Mouse (Mus musculus): ENCODE measurements at regions not wholly inside any gene's neighbourhood (a gene's known extent, or its start where the extent isn't known, plus 50 kb on each side); places are given as distances from the start of the nearest gene placed in this dataset.
"Not testable (repeated sequence)": the region's sequence is repeated elsewhere in the genome, so short reads cannot be mapped to it uniquely, and the experiment has no call there.

GRCm38 (mm10) chr10:16171251-16171650, 1453.2 kb upstream of the Gje1 start:
- WGBS = 89% methylated on average over 4 of the region's 4 CpGs

GRCm38 (mm10) chr10:16159542-16159941, 1441.5 kb upstream of the Gje1 start:
- H3K9me3 ChIP-seq; H3K27me3 ChIP-seq; H3K9ac ChIP-seq (replicated peaks); H3K27ac ChIP-seq (replicated peaks); H3K4me2 ChIP-seq (replicated peaks); H3K4me1 ChIP-seq; H3K4me3 ChIP-seq; H3K36me3 ChIP-seq; ATAC-seq (ENCODE audit: low FRiP score, low read depth): not testable (repeated sequence)
- WGBS = 97% methylated on average over 6 of the region's 6 CpGs

More at GRCm38 (mm10) chr10:16171251-16171650, 1453.2 kb upstream of the Gje1 start:
- Histone ChIP-seq H3K9me3 (no peaks in the 10 kb centered on the region), H3K36me3 (no peaks in the 10 kb centered on the region), H3K27ac (replicated peaks) (no peak overlapping the region), H3K27me3 (no peaks in the 10 kb centered on the region), H3K4me2 (replicated peaks) (no peak overlapping the region), H3K4me3 (no peak overlapping the region), H3K4me1 (no peaks in the 10 kb centered on the region), H3K9ac (replicated peaks) (no peak overlapping the region)
- no peak for ATAC-seq (ENCODE audit: low FRiP score, low read depth)

GRCm38 (mm10) chr10:16158445-16158844, 1440.4 kb upstream of the Gje1 start:
- H3K4me2 ChIP-seq (replicated peaks) = no peak overlapping the region
- ATAC-seq (ENCODE audit: low FRiP score, low read depth) = no peak
- H3K27me3 ChIP-seq = no peaks in the 10 kb centered on the region
- no peaks in the 10 kb centered on the region for H3K4me1 ChIP-seq
- WGBS = 92% methylated on average over 3 of the region's 3 CpGs
- H3K36me3 ChIP-seq = no peaks in the 10 kb centered on the region
- H3K9me3 ChIP-seq = no peaks in the 10 kb centered on the region
- no peak overlapping the region for H3K4me3 ChIP-seq
- H3K9ac ChIP-seq (replicated peaks) = no peak overlapping the region
- no peak overlapping the region for H3K27ac ChIP-seq (replicated peaks)

GRCm38 (mm10) chr10:16156954-16157353, 1438.9 kb upstream of the Gje1 start:
- H3K4me2 ChIP-seq (replicated peaks) = no peak overlapping the region
- no peaks in the 10 kb centered on the region for H3K36me3 ChIP-seq
- H3K27me3 ChIP-seq = no peaks in the 10 kb centered on the region
- 76% methylated on average over 5 of the region's 5 CpGs for WGBS
- H3K9ac ChIP-seq (replicated peaks) = no peak overlapping the region
- H3K4me3 ChIP-seq = no peak overlapping the region
- H3K27ac ChIP-seq (replicated peaks) = no peak overlapping the region
- ATAC-seq (ENCODE audit: low FRiP score, low read depth) = peak; percentile 56; the same call in 1 of the 2 replicates
- H3K9me3 ChIP-seq = no peaks in the 10 kb centered on the region
- H3K4me1 ChIP-seq = no peaks in the 10 kb centered on the region

- H3K27ac ChIP-seq (replicated peaks) = no peak overlapping the region
- WGBS = 94% methylated on average over 3 of the region's 3 CpGs
- H3K4me2 ChIP-seq (replicated peaks) = no peak overlapping the region
- no peaks in the 10 kb centered on the region for H3K36me3 ChIP-seq
- no peak overlapping the region for H3K4me3 ChIP-seq
- H3K4me1 ChIP-seq = no peaks in the 10 kb centered on the region
- H3K9me3 ChIP-seq = no peaks in the 10 kb centered on the region
- no peak for ATAC-seq (ENCODE audit: low FRiP score, low read depth)
- no peaks in the 10 kb centered on the region for H3K27me3 ChIP-seq
- H3K9ac ChIP-seq (replicated peaks) = no peak overlapping the region
Measured at GRCm38 (mm10) chr10:16148991-16149390, 1431.0 kb upstream of the Gje1 start.

- no peaks in the 10 kb centered on the region for H3K4me1 ChIP-seq
- no peak overlapping the region for H3K9ac ChIP-seq (replicated peaks)
- H3K27ac ChIP-seq (replicated peaks) = no peak overlapping the region
- no peaks in the 10 kb centered on the region for H3K9me3 ChIP-seq
- H3K4me3 ChIP-seq = no peak overlapping the region
- no peak overlapping the region for H3K4me2 ChIP-seq (replicated peaks)
- no peaks in the 10 kb centered on the region for H3K27me3 ChIP-seq
- no peak for ATAC-seq (ENCODE audit: low FRiP score, low read depth)
- H3K36me3 ChIP-seq = no peaks in the 10 kb centered on the region
- 85% methylated on average over 1 of the region's 1 CpGs for WGBS
Measured at GRCm38 (mm10) chr10:16145397-16145796, 1427.4 kb upstream of the Gje1 start.

- H3K36me3 ChIP-seq = no peaks in the 10 kb centered on the region
- H3K4me3 ChIP-seq = no peak overlapping the region
- no peaks in the 10 kb centered on the region for H3K27me3 ChIP-seq
- ATAC-seq (ENCODE audit: low FRiP score, low read depth) = no peak
- H3K9me3 ChIP-seq = no peaks in the 10 kb centered on the region
- H3K4me2 ChIP-seq (replicated peaks) = no peak overlapping the region
- H3K27ac ChIP-seq (replicated peaks) = no peak overlapping the region
- no peak overlapping the region for H3K9ac ChIP-seq (replicated peaks)
- WGBS = 90% methylated on average over 2 of the region's 2 CpGs
- H3K4me1 ChIP-seq = no peaks in the 10 kb centered on the region
Measured at GRCm38 (mm10) chr10:16123902-16124301, 1405.9 kb upstream of the Gje1 start.

GRCm38 (mm10) chr10:16088210-16088609, 1370.2 kb upstream of the Gje1 start:
- H3K36me3 ChIP-seq = no peaks in the 10 kb centered on the region
- H3K4me1 ChIP-seq = no peaks in the 10 kb centered on the region
- H3K4me2 ChIP-seq (replicated peaks) = no peak overlapping the region
- H3K9ac ChIP-seq (replicated peaks) = no peak overlapping the region
- no peaks in the 10 kb centered on the region for H3K9me3 ChIP-seq
- H3K27ac ChIP-seq (replicated peaks) = no peak overlapping the region
- H3K4me3 ChIP-seq = no peak overlapping the region
- ATAC-seq (ENCODE audit: low FRiP score, low read depth) = no peak
- 84% methylated on average over 3 of the region's 3 CpGs for WGBS
- H3K27me3 ChIP-seq = no peaks in the 10 kb centered on the region

- Histone ChIP-seq H3K36me3 (no peaks in the 10 kb centered on the region), H3K27ac (replicated peaks) (no peak overlapping the region), H3K4me1 (no peaks in the 10 kb centered on the region), H3K4me2 (replicated peaks) (no peak overlapping the region; the same call in 1 of the 2 replicates), H3K27me3 (no peaks in the 10 kb centered on the region), H3K4me3 (no peak overlapping the region), H3K9me3 (no peaks in the 10 kb centered on the region), H3K9ac (replicated peaks) (no peak overlapping the region)
- 24% methylated on average over 5 of the region's 5 CpGs for WGBS
- peak; percentile 89 for ATAC-seq (ENCODE audit: low FRiP score, low read depth)
Measured at GRCm38 (mm10) chr10:16053008-16053407, 1335.0 kb upstream of the Gje1 start.

GRCm38 (mm10) chr10:16052463-16052889, 1334.5 kb upstream of the Gje1 start:
- H3K4me2 ChIP-seq (replicated peaks) = no peak overlapping the region
- H3K27ac ChIP-seq (replicated peaks) = no peak overlapping the region
- H3K9ac ChIP-seq (replicated peaks) = no peak overlapping the region
- peak; percentile 88 for ATAC-seq (ENCODE audit: low FRiP score, low read depth)
- no peaks in the 10 kb centered on the region for H3K4me1 ChIP-seq
- no peaks in the 10 kb centered on the region for H3K36me3 ChIP-seq
- no peaks in the 10 kb centered on the region for H3K9me3 ChIP-seq
- no peak overlapping the region for H3K4me3 ChIP-seq
- no peaks in the 10 kb centered on the region for H3K27me3 ChIP-seq
- 37% methylated on average over 2 of the region's 2 CpGs for WGBS

GRCm38 (mm10) chr10:16036255-16036654, 1318.2 kb upstream of the Gje1 start:
- H3K27ac ChIP-seq (replicated peaks) = no peak overlapping the region
- ATAC-seq (ENCODE audit: low FRiP score, low read depth) = no peak
- H3K4me1 ChIP-seq = no peaks in the 10 kb centered on the region
- H3K9ac ChIP-seq (replicated peaks) = no peak overlapping the region
- H3K9me3 ChIP-seq = no peaks in the 10 kb centered on the region
- no peaks in the 10 kb centered on the region for H3K36me3 ChIP-seq
- H3K4me2 ChIP-seq (replicated peaks) = no peak overlapping the region
- H3K27me3 ChIP-seq = no peaks in the 10 kb centered on the region
- H3K4me3 ChIP-seq = no peak overlapping the region
- WGBS = 88% methylated on average over 2 of the region's 2 CpGs

- Histone ChIP-seq H3K4me1 (no peaks in the 10 kb centered on the region), H3K4me3 (no peak overlapping the region), H3K27ac (replicated peaks) (no peak overlapping the region), H3K27me3 (no peaks in the 10 kb centered on the region), H3K4me2 (replicated peaks) (no peak overlapping the region), H3K9me3 (no peaks in the 10 kb centered on the region), H3K36me3 (no peaks in the 10 kb centered on the region), H3K9ac (replicated peaks) (no peak overlapping the region)
- ATAC-seq (ENCODE audit: low FRiP score, low read depth) = 0 out of 2 replicates have a peak, but pooled peaks have one; percentile 53
Measured at GRCm38 (mm10) chr10:16033096-16033495, 1315.1 kb upstream of the Gje1 start.

- H3K4me3 ChIP-seq = no peak overlapping the region
- H3K27me3 ChIP-seq = no peaks in the 10 kb centered on the region
- no peak overlapping the region for H3K27ac ChIP-seq (replicated peaks)
- H3K4me2 ChIP-seq (replicated peaks) = no peak overlapping the region
- H3K36me3 ChIP-seq = no peaks in the 10 kb centered on the region
- H3K9me3 ChIP-seq = no peaks in the 10 kb centered on the region
- WGBS = 81% methylated on average over 2 of the region's 2 CpGs
- H3K4me1 ChIP-seq = no peaks in the 10 kb centered on the region
- no peak for ATAC-seq (ENCODE audit: low FRiP score, low read depth)
- H3K9ac ChIP-seq (replicated peaks) = no peak overlapping the region
Measured at GRCm38 (mm10) chr10:16030802-16031201, 1312.8 kb upstream of the Gje1 start.
